Mouse (Mus musculus) cortical plate, adult 2 months (tissue): ENCODE measurements around the gene Tnfaip8l2.

Experiments
- CTCF ChIP-seq: fragments of 200-500 bp; IDR thresholded peaks from 2 replicates; pipeline ENCODE4 v1.5.1; 2011; ENCODE audit warnings: mild to moderate bottlenecking, control low read depth, low read length; ENCODE audit not compliant: insufficient read depth; ENCODE audit errors: extremely low read depth
- POLR2A ChIP-seq: fragments of 200-500 bp; IDR thresholded peaks from 2 replicates; pipeline ENCODE4 v1.6.1; 2011; ENCODE audit warnings: mild to moderate bottlenecking, low read length, control low read depth; ENCODE audit not compliant: insufficient read depth; ENCODE audit errors: extremely low read depth

- TF ChIP-seq POLR2A = no peak
- TF ChIP-seq CTCF = no peak
Measured at GRCm38 (mm10) chr3:95164256-95164550, 22.0 kb upstream of the Tnfaip8l2 start.
